Mouse (Mus musculus): ENCODE measurements at regions not wholly inside any gene's neighbourhood (a gene's known extent, or its start where the extent isn't known, plus 50 kb on each side); places are given as distances from the start of the nearest gene placed in this dataset.

- TF ChIP-seq CTCF (IDR thresholded peaks at IDR 0.05; ENCODE audit: control insufficient read depth, insufficient read depth, insufficient read length), result no peak
- TF ChIP-seq USF1 (IDR thresholded peaks at IDR 0.05; ENCODE audit: low read depth), result no peak
- no peak for TF ChIP-seq MYOD1 (IDR thresholded peaks at IDR 0.05; ENCODE audit: control insufficient read depth, insufficient read length, low read depth)
- TF ChIP-seq MAX (IDR thresholded peaks at IDR 0.05), result no peak
- no peak for TF ChIP-seq CEBPB (IDR thresholded peaks at IDR 0.05; ENCODE audit: low read depth)
- TF ChIP-seq MYOG (IDR thresholded peaks at IDR 0.05; ENCODE audit: control insufficient read depth, extremely low read depth, insufficient read length), result no peak
- no peak for TF ChIP-seq FOSL1 (IDR thresholded peaks at IDR 0.05; ENCODE audit: insufficient read depth, low read length, poor library complexity, severe bottlenecking)
These were observed 50.3 kb upstream of the Il12b start for GRCm38 (mm10) chr11:44349546-44349945.

All from C2C12 (cell line).